Mouse (Mus musculus): Measurements from ENCODE around the gene Pga5. TPM values are rescaled to one million over a fixed set of nuclear protein-coding genes. Genes with fewer than 3 reads are reported as not detected.

Pga5 gene
- polyA plus RNA-seq, 1 experiment from 2014 or later: not detected

- H3K9ac ChIP-seq (ENCODE audit: low read depth, low read length): peak overlapping the region; percentile 31
- 38% methylated on average over 4 of the region's 4 CpGs for WGBS
- peak overlapping the region; percentile 51 for H3K27ac ChIP-seq (ENCODE audit: low read depth, low read length)
- no peak overlapping the region for H3K4me2 ChIP-seq (ENCODE audit: low read length)
- peak; percentile 73 for ATAC-seq
- H3K9me3 ChIP-seq (ENCODE audit: control insufficient read depth, low read length): no peaks in the 10 kb centered on the region
- H3K4me1 ChIP-seq (ENCODE audit: control insufficient read depth, insufficient read depth, low read depth, low read length): peaks cover 12% of the 10 kb centered on the region
- no peaks in the 10 kb centered on the region for H3K27me3 ChIP-seq (replicated peaks; ENCODE audit: control insufficient read depth, insufficient read depth, low read length)
- H3K36me3 ChIP-seq (ENCODE audit: control insufficient read depth, insufficient read depth, low read length): peaks cover 23% of the 10 kb centered on the region
- no peak overlapping the region for H3K4me3 ChIP-seq (ENCODE audit: low read length)
Measured at GRCm38 (mm10) chr19:10714682-10715475, 37.0 kb upstream of the Pga5 start.

GRCm38 (mm10) chr19:10714168-10714567 is 36.3 kb upstream of the Pga5 start:
- ATAC-seq: no peak
- Histone ChIP-seq H3K4me1 (ENCODE audit: control insufficient read depth, insufficient read depth, low read depth, low read length) (peaks cover 17% of the 10 kb centered on the region), H3K27ac (ENCODE audit: low read depth, low read length) (peak overlapping the region; percentile 42; the same call in 1 of the 2 replicates), H3K4me3 (ENCODE audit: low read length) (no peak overlapping the region), H3K4me2 (ENCODE audit: low read length) (no peak overlapping the region), H3K27me3 (replicated peaks; ENCODE audit: control insufficient read depth, insufficient read depth, low read length) (no peaks in the 10 kb centered on the region), H3K9ac (ENCODE audit: low read depth, low read length) (no peak overlapping the region), H3K9me3 (ENCODE audit: control insufficient read depth, low read length) (no peaks in the 10 kb centered on the region), H3K36me3 (ENCODE audit: control insufficient read depth, insufficient read depth, low read length) (peaks cover 23% of the 10 kb centered on the region)
- 76% methylated on average over 6 of the region's 6 CpGs for WGBS

- Histone ChIP-seq H3K27ac (ENCODE audit: low read depth, low read length) (no peak overlapping the region), H3K4me3 (ENCODE audit: low read length) (no peak overlapping the region), H3K36me3 (ENCODE audit: control insufficient read depth, insufficient read depth, low read length) (peaks cover 23% of the 10 kb centered on the region), H3K4me2 (ENCODE audit: low read length) (no peak overlapping the region), H3K27me3 (replicated peaks; ENCODE audit: control insufficient read depth, insufficient read depth, low read length) (no peaks in the 10 kb centered on the region), H3K9me3 (ENCODE audit: control insufficient read depth, low read length) (no peaks in the 10 kb centered on the region), H3K9ac (ENCODE audit: low read depth, low read length) (no peak overlapping the region), H3K4me1 (ENCODE audit: control insufficient read depth, insufficient read depth, low read depth, low read length) (peaks cover 21% of the 10 kb centered on the region)
- 95% methylated on average over 10 of the region's 10 CpGs for WGBS
- ATAC-seq: no peak
Measured at GRCm38 (mm10) chr19:10713551-10713950, 35.7 kb upstream of the Pga5 start.

GRCm38 (mm10) chr19:10712646-10713045 is 34.8 kb upstream of the Pga5 start:
- Histone ChIP-seq H3K9me3 (ENCODE audit: control insufficient read depth, low read length) (no peaks in the 10 kb centered on the region), H3K4me1 (ENCODE audit: control insufficient read depth, insufficient read depth, low read depth, low read length) (peaks cover 21% of the 10 kb centered on the region), H3K4me2 (ENCODE audit: low read length) (no peak overlapping the region), H3K27ac (ENCODE audit: low read depth, low read length) (no peak overlapping the region), H3K9ac (ENCODE audit: low read depth, low read length) (no peak overlapping the region), H3K27me3 (replicated peaks; ENCODE audit: control insufficient read depth, insufficient read depth, low read length) (no peaks in the 10 kb centered on the region), H3K4me3 (ENCODE audit: low read length) (no peak overlapping the region), H3K36me3 (ENCODE audit: control insufficient read depth, insufficient read depth, low read length) (peaks cover 23% of the 10 kb centered on the region)
- WGBS: 96% methylated on average over 12 of the region's 12 CpGs
- no peak for ATAC-seq

- no peak overlapping the region for H3K4me3 ChIP-seq (ENCODE audit: low read length)
- H3K27me3 ChIP-seq (replicated peaks; ENCODE audit: control insufficient read depth, insufficient read depth, low read length): no peaks in the 10 kb centered on the region
- no peak overlapping the region for H3K27ac ChIP-seq (ENCODE audit: low read depth, low read length)
- 91% methylated on average over 7 of the region's 7 CpGs for WGBS
- no peaks in the 10 kb centered on the region for H3K9me3 ChIP-seq (ENCODE audit: control insufficient read depth, low read length)
- H3K4me2 ChIP-seq (ENCODE audit: low read length): no peak overlapping the region
- no peak overlapping the region for H3K9ac ChIP-seq (ENCODE audit: low read depth, low read length)
- peaks cover 21% of the 10 kb centered on the region for H3K4me1 ChIP-seq (ENCODE audit: control insufficient read depth, insufficient read depth, low read depth, low read length)
- no peak for ATAC-seq
- H3K36me3 ChIP-seq (ENCODE audit: control insufficient read depth, insufficient read depth, low read length): peaks cover 26% of the 10 kb centered on the region
Measured at GRCm38 (mm10) chr19:10712194-10712593, 34.3 kb upstream of the Pga5 start.

- Histone ChIP-seq H3K4me1 (ENCODE audit: control insufficient read depth, insufficient read depth, low read depth, low read length) (peaks cover 21% of the 10 kb centered on the region), H3K4me2 (ENCODE audit: low read length) (no peak overlapping the region), H3K27ac (ENCODE audit: low read depth, low read length) (0 out of 2 replicates have a peak overlapping the region, but pooled peaks have one; percentile 48), H3K36me3 (ENCODE audit: control insufficient read depth, insufficient read depth, low read length) (peaks cover 28% of the 10 kb centered on the region), H3K4me3 (ENCODE audit: low read length) (no peak overlapping the region), H3K9me3 (ENCODE audit: control insufficient read depth, low read length) (no peaks in the 10 kb centered on the region), H3K27me3 (replicated peaks; ENCODE audit: control insufficient read depth, insufficient read depth, low read length) (no peaks in the 10 kb centered on the region), H3K9ac (ENCODE audit: low read depth, low read length) (no peak overlapping the region)
- ATAC-seq: no peak
- 89% methylated on average over 4 of the region's 4 CpGs for WGBS
Measured at GRCm38 (mm10) chr19:10710751-10711150, 32.9 kb upstream of the Pga5 start.

- H3K36me3 ChIP-seq (ENCODE audit: control insufficient read depth, insufficient read depth, low read length): peaks cover 28% of the 10 kb centered on the region
- H3K9me3 ChIP-seq (ENCODE audit: control insufficient read depth, low read length): no peaks in the 10 kb centered on the region
- H3K27ac ChIP-seq (ENCODE audit: low read depth, low read length): peak overlapping the region; percentile 85
- peak; percentile 31; the same call in 1 of the 2 replicates for ATAC-seq
- H3K4me3 ChIP-seq (ENCODE audit: low read length): no peak overlapping the region
- no peaks in the 10 kb centered on the region for H3K27me3 ChIP-seq (replicated peaks; ENCODE audit: control insufficient read depth, insufficient read depth, low read length)
- 38% methylated on average over 9 of the region's 9 CpGs for WGBS
- peaks cover 20% of the 10 kb centered on the region for H3K4me1 ChIP-seq (ENCODE audit: control insufficient read depth, insufficient read depth, low read depth, low read length)
- no peak overlapping the region for H3K4me2 ChIP-seq (ENCODE audit: low read length)
- H3K9ac ChIP-seq (ENCODE audit: low read depth, low read length): 0 out of 2 replicates have a peak overlapping the region, but pooled peaks have one; percentile 20
Measured at GRCm38 (mm10) chr19:10710088-10710511, 32.2 kb upstream of the Pga5 start.

- Histone ChIP-seq H3K27ac (ENCODE audit: low read depth, low read length) (peak overlapping the region; percentile 85), H3K4me3 (ENCODE audit: low read length) (no peak overlapping the region), H3K9me3 (ENCODE audit: control insufficient read depth, low read length) (no peaks in the 10 kb centered on the region), H3K27me3 (replicated peaks; ENCODE audit: control insufficient read depth, insufficient read depth, low read length) (no peaks in the 10 kb centered on the region), H3K4me2 (ENCODE audit: low read length) (no peak overlapping the region), H3K36me3 (ENCODE audit: control insufficient read depth, insufficient read depth, low read length) (peaks cover 28% of the 10 kb centered on the region), H3K4me1 (ENCODE audit: control insufficient read depth, insufficient read depth, low read depth, low read length) (peaks cover 18% of the 10 kb centered on the region), H3K9ac (ENCODE audit: low read depth, low read length) (peak overlapping the region; percentile 20; the same call in 1 of the 2 replicates)
- ATAC-seq: peak; percentile 87
- 12% methylated on average over 8 of the region's 8 CpGs for WGBS
Measured at GRCm38 (mm10) chr19:10709360-10710087, 31.7 kb upstream of the Pga5 start.

- Histone ChIP-seq H3K9ac (ENCODE audit: low read depth, low read length) (0 out of 2 replicates have a peak overlapping the region, but pooled peaks have one; percentile 4), H3K9me3 (ENCODE audit: control insufficient read depth, low read length) (no peaks in the 10 kb centered on the region), H3K4me2 (ENCODE audit: low read length) (no peak overlapping the region), H3K4me3 (ENCODE audit: low read length) (no peak overlapping the region), H3K36me3 (ENCODE audit: control insufficient read depth, insufficient read depth, low read length) (peaks cover 28% of the 10 kb centered on the region), H3K27ac (ENCODE audit: low read depth, low read length) (peak overlapping the region; percentile 53), H3K4me1 (ENCODE audit: control insufficient read depth, insufficient read depth, low read depth, low read length) (peaks cover 16% of the 10 kb centered on the region), H3K27me3 (replicated peaks; ENCODE audit: control insufficient read depth, insufficient read depth, low read length) (no peaks in the 10 kb centered on the region)
- no peak for ATAC-seq
- WGBS: 50% methylated on average over 6 of the region's 6 CpGs
Measured at GRCm38 (mm10) chr19:10708900-10709299, 31.0 kb upstream of the Pga5 start.

All from hindbrain, embryonic 16.5 days (tissue).